25 mouse cellular contexts compared by ENCODE assay signal in genomic region chr6:128298246-128298645, GRCm38 (mm10). TPM values are rescaled to one million over a fixed set of nuclear protein-coding genes. Genes with fewer than 3 reads are reported as not detected.
DNase-seq lines count a peak whose midpoint lies in the region; ATAC-seq and TF ChIP-seq lines count a peak whose summit lies in the region.
"Had no signal": no experiment of that assay in that cellular context is flagged by ENCODE, and none has a peak within 500 bp of the region (broad histone marks: within the 10 kb centered on the region; RNA-seq: fewer than 3 reads in every experiment).

No protein-coding gene starts in this region.

- no peak overlapping the region for H3K27ac ChIP-seq in heart, embryonic 14.5 days (replicated peaks in 1 of 2; ENCODE audit: control insufficient read depth in 1 of 2, insufficient read depth in 1 of 2, low read depth in 2 of 2, low read length in 2 of 2)
- H3K27ac ChIP-seq in heart, embryonic 12.5 days (ENCODE audit: poor library complexity, severe bottlenecking), result no peak overlapping the region
- H3K27ac ChIP-seq in lung, postnatal 0 days (ENCODE audit: low read length), result 0 out of 2 replicates have a peak overlapping the region, but pooled peaks have one; percentile 38
- H3K27ac ChIP-seq in intestine, postnatal 0 days (ENCODE audit: low read depth, low read length), result no peak overlapping the region
- H3K27ac ChIP-seq: embryonic facial prominence, embryonic 12.5 days; forebrain, embryonic 13.5 days; kidney, postnatal 0 days; liver, embryonic 12.5 days; stomach, embryonic 15.5 days had no signal

- peaks cover 22 to 26% of the 10 kb centered on the region in 2 experiments; a peak in 3 of 4 replicates for H3K4me1 ChIP-seq in heart, embryonic 14.5 days (ENCODE audit: control insufficient read depth in 2 of 2, insufficient read depth in 2 of 2, low read length in 2 of 2)
- H3K4me1 ChIP-seq in heart, embryonic 12.5 days (replicated peaks), result peaks cover 43% of the 10 kb centered on the region
- peaks cover 38% of the 10 kb centered on the region for H3K4me1 ChIP-seq in lung, postnatal 0 days (ENCODE audit: insufficient read depth, low read depth, low read length)
- H3K4me1 ChIP-seq in intestine, postnatal 0 days (replicated peaks; ENCODE audit: control insufficient read depth, insufficient read depth, low read length), result peaks cover 9% of the 10 kb centered on the region; the same call in 1 of the 2 replicates

- no peak for TF ChIP-seq POLR2A in myocyte (IDR thresholded peaks at IDR 0.05; ENCODE audit: insufficient read length, low read depth)

- H3K9ac ChIP-seq in heart, embryonic 14.5 days (ENCODE audit: low read length), result no peak overlapping the region
- H3K9ac ChIP-seq in heart, embryonic 12.5 days, result no peak overlapping the region
- peak overlapping the region; percentile 78; the same call in 1 of the 2 replicates for H3K9ac ChIP-seq in lung, postnatal 0 days (replicated peaks; ENCODE audit: low read depth)
- H3K9ac ChIP-seq in intestine, postnatal 0 days (ENCODE audit: low read depth, low read length), result no peak overlapping the region
- H3K9ac ChIP-seq: embryonic facial prominence, embryonic 12.5 days; forebrain, embryonic 13.5 days; liver, embryonic 12.5 days; stomach, embryonic 15.5 days had no signal

- no peak overlapping the region for H3K4me3 ChIP-seq in heart, embryonic 14.5 days (ENCODE audit: control insufficient read depth in 1 of 2, insufficient read depth in 1 of 2, low read depth in 1 of 2, low read length in 2 of 2)
- no peak overlapping the region for H3K4me3 ChIP-seq in heart, embryonic 12.5 days
- H3K4me3 ChIP-seq in lung, postnatal 0 days (ENCODE audit: low read depth, low read length), result peak overlapping the region; percentile 77; the same call in 1 of the 2 replicates
- H3K4me3 ChIP-seq in myocyte, result peak overlapping the region; percentile 85
- no peak overlapping the region for H3K4me3 ChIP-seq in intestine, postnatal 0 days (ENCODE audit: low read depth, low read length)
- H3K4me3 ChIP-seq: embryonic facial prominence, embryonic 12.5 days; forebrain, embryonic 13.5 days; liver, embryonic 12.5 days; stomach, embryonic 15.5 days had no signal

- DNase-seq in lung, postnatal 0 days (ENCODE audit: low spot score), result no peak
- no peak for DNase-seq in lung, postnatal 4 days
- peak; percentile 21 for DNase-seq in brain, adult 2 months (ENCODE audit: low read depth, low spot score)
- DNase-seq: adrenal gland, postnatal 36 days; cerebellum, adult 8-10 months; gastrocnemius, postnatal 25 days; heart, postnatal 4 days; kidney, adult 11 months; layer of hippocampus, postnatal 36 days; lung, postnatal 10 days; right cerebral cortex, postnatal 25 days; thymus, adult 18-20 months had no signal

- peak overlapping the region; percentile 98; the same call in 1 of the 2 replicates for H3K4me2 ChIP-seq in heart, embryonic 14.5 days (ENCODE audit: low read length)
- no peak overlapping the region for H3K4me2 ChIP-seq in heart, embryonic 12.5 days
- peak overlapping the region; percentile 96 for H3K4me2 ChIP-seq in lung, postnatal 0 days (replicated peaks; ENCODE audit: low read depth, low read length)
- H3K4me2 ChIP-seq in myocyte (ENCODE audit: low read depth), result peak overlapping the region; percentile 89
- H3K4me2 ChIP-seq in intestine, postnatal 0 days (replicated peaks; ENCODE audit: low read depth), result no peak overlapping the region
- H3K4me2 ChIP-seq: embryonic facial prominence, embryonic 12.5 days; liver, embryonic 12.5 days; stomach, embryonic 15.5 days had no signal

- no peak for ATAC-seq in heart, embryonic 14.5 days (ENCODE audit: insufficient number of reproducible peaks, insufficient read depth, low FRiP score, low read depth)
- ATAC-seq in heart, embryonic 12.5 days (ENCODE audit: insufficient number of reproducible peaks, low FRiP score), result no peak
- no peak for ATAC-seq in lung, postnatal 0 days
- no peak for ATAC-seq in erythroblast, adult 5-6 weeks (replicated peaks; ENCODE audit: low FRiP score, poor library complexity, severe bottlenecking)
- no peak for ATAC-seq in intestine, postnatal 0 days
- ATAC-seq: forebrain, embryonic 13.5 days; hindbrain, embryonic 16.5 days; liver, embryonic 12.5 days had no signal

- H3K36me3 ChIP-seq in heart, embryonic 14.5 days (ENCODE audit: control insufficient read depth, insufficient read depth, low read length), result no peaks in the 10 kb centered on the region
- no peaks in the 10 kb centered on the region for H3K36me3 ChIP-seq in heart, embryonic 12.5 days
- H3K36me3 ChIP-seq in lung, postnatal 0 days (ENCODE audit: insufficient read depth, low read length), result no peaks in the 10 kb centered on the region
- peaks cover 5% of the 10 kb centered on the region for H3K36me3 ChIP-seq in myocyte (ENCODE audit: control insufficient read depth, insufficient read depth)
- no peaks in the 10 kb centered on the region for H3K36me3 ChIP-seq in intestine, postnatal 0 days (ENCODE audit: control insufficient read depth, insufficient read depth)
- H3K36me3 ChIP-seq: embryonic facial prominence, embryonic 12.5 days; liver, embryonic 12.5 days; stomach, embryonic 15.5 days had no signal

- 0 out of 2 replicates have a peak, but pooled peaks cover 4% of the 10 kb centered on the region for H3K9me3 ChIP-seq in heart, embryonic 14.5 days (ENCODE audit: control insufficient read depth, low read length)
- no peaks in the 10 kb centered on the region for H3K9me3 ChIP-seq in heart, embryonic 12.5 days (replicated peaks)
- H3K9me3 ChIP-seq in lung, postnatal 0 days (ENCODE audit: low read length), result no peaks in the 10 kb centered on the region
- H3K9me3 ChIP-seq in intestine, postnatal 0 days (ENCODE audit: control insufficient read depth), result no peaks in the 10 kb centered on the region
- H3K9me3 ChIP-seq: embryonic facial prominence, embryonic 12.5 days; liver, embryonic 12.5 days; stomach, embryonic 15.5 days had no signal

- no peak for TF ChIP-seq EP300 in lung, postnatal 0 days (IDR thresholded peaks at IDR 0.05)

- TF ChIP-seq CTCF in lung, postnatal 0 days (IDR thresholded peaks at IDR 0.05), result no peak
- no peak for TF ChIP-seq CTCF in intestine, postnatal 0 days (IDR thresholded peaks at IDR 0.05; ENCODE audit: low read depth)

- H3K79me2 ChIP-seq in myocyte (ENCODE audit: control insufficient read depth, insufficient read depth), result peaks cover 64% of the 10 kb centered on the region

- H3ac ChIP-seq in myocyte (ENCODE audit: control insufficient read depth, insufficient read length), result no peak overlapping the region

- WGBS in heart, embryonic 14.5 days, result 46% methylated on average over 7 of the region's 7 CpGs
- 33% methylated on average over 7 of the region's 7 CpGs for WGBS in heart, embryonic 12.5 days
- 39% methylated on average over 7 of the region's 7 CpGs for WGBS in lung, postnatal 0 days
- 49% methylated on average over 7 of the region's 7 CpGs for WGBS in intestine, postnatal 0 days

- H3K27me3 ChIP-seq in heart, embryonic 14.5 days (ENCODE audit: control insufficient read depth, insufficient read depth, low read length), result peaks cover 13% of the 10 kb centered on the region
- 0 out of 2 replicates have a peak, but pooled peaks cover 22% of the 10 kb centered on the region for H3K27me3 ChIP-seq in heart, embryonic 12.5 days (replicated peaks)
- no peaks in the 10 kb centered on the region for H3K27me3 ChIP-seq in lung, postnatal 0 days (replicated peaks; ENCODE audit: insufficient read depth, low read length)
- no peaks in the 10 kb centered on the region for H3K27me3 ChIP-seq in myocyte (ENCODE audit: control insufficient read depth, insufficient read depth, insufficient read length)
- peaks cover 15% of the 10 kb centered on the region; the same call in 1 of the 2 replicates for H3K27me3 ChIP-seq in intestine, postnatal 0 days (replicated peaks; ENCODE audit: control insufficient read depth, insufficient read depth, low read length)

TF ChIP-seq in myocyte, 11 proteins besides CTCF, POLR2A, EP300 and RAD21:
- TF ChIP-seq E2F4 (IDR thresholded peaks at IDR 0.05; ENCODE audit: insufficient read depth) (no peak), CEBPB (IDR thresholded peaks at IDR 0.05; ENCODE audit: insufficient read depth, poor library complexity, severe bottlenecking) (no peak), TCF12 (IDR thresholded peaks at IDR 0.05; ENCODE audit: insufficient read depth, poor library complexity, severe bottlenecking) (no peak), MYOD1 (IDR thresholded peaks at IDR 0.05; ENCODE audit: control insufficient read depth in 1 of 3, insufficient read length in 2 of 3, low read depth in 2 of 3) (no peak), REST (IDR thresholded peaks at IDR 0.05; ENCODE audit: insufficient read depth, insufficient read length) (no peak)

RNA-seq across cellular contexts. Expression of gene Tead4, which starts 2.4 kb away (rescaled TPM):
- polyA plus RNA-seq in heart, embryonic 14.5 days (2014; fragmentation: Nextera tagmentation; extraction: Ambion mirVana), result 1.2 and 2.5 TPM in 2 replicates
- polyA plus RNA-seq in heart, embryonic 12.5 days (2016; fragmentation: Nextera tagmentation; extraction: Ambion mirVana), result 3.3 and 4.0 TPM in 2 replicates
- polyA plus RNA-seq in lung, postnatal 0 days (2015; fragmentation: Nextera tagmentation; extraction: Ambion mirVana), result 9.6 and 10.3 TPM in 2 replicates
- polyA plus RNA-seq in myocyte (2012; fragmentation: generic; extraction: Trizol), result 70.9 TPM
- total RNA-seq in erythroblast, adult 5-6 weeks (2015; ENCODE audit: low replicate concordance), result not detected in 2 replicates
- not detected in 2 replicates for total RNA-seq in erythroblast, adult 5-6 weeks (2017; ENCODE audit: low replicate concordance)
- polyA plus RNA-seq in intestine, postnatal 0 days (2015; fragmentation: Nextera tagmentation; extraction: Ambion mirVana), result 1.4 and 1.5 TPM in 2 replicates
- total RNA-seq: megakaryocyte-erythroid progenitor cell, adult 5-6 weeks; MEL had no signal

RNA-seq across cellular contexts. Expression of gene Tulp3, which starts 57.4 kb away (rescaled TPM):
- polyA plus RNA-seq in heart, embryonic 14.5 days (2014; fragmentation: Nextera tagmentation; extraction: Ambion mirVana), result 10.2 and 11.0 TPM in 2 replicates
- 8.2 and 10.6 TPM in 2 replicates for polyA plus RNA-seq in heart, embryonic 12.5 days (2016; fragmentation: Nextera tagmentation; extraction: Ambion mirVana)
- polyA plus RNA-seq in lung, postnatal 0 days (2015; fragmentation: Nextera tagmentation; extraction: Ambion mirVana), result 9.5 and 10.9 TPM in 2 replicates
- polyA plus RNA-seq in myocyte (2012; fragmentation: generic; extraction: Trizol), result 22.3 TPM
- 0.38 and 0.42 TPM in 2 replicates for total RNA-seq in erythroblast, adult 5-6 weeks (2015; ENCODE audit: low replicate concordance)
- total RNA-seq in erythroblast, adult 5-6 weeks (2017; ENCODE audit: low replicate concordance), result not detected in 2 replicates
- polyA plus RNA-seq in intestine, postnatal 0 days (2015; fragmentation: Nextera tagmentation; extraction: Ambion mirVana), result 3.0 and 4.4 TPM in 2 replicates

Comparison
In these comparisons a context has a peak if more than half of its experiments do, and no peak if none do; other contexts are left out.
1. H3K4me2 ChIP-seq: peak in heart, embryonic 14.5 days (single experiment), lung, postnatal 0 days (single experiment) and myocyte (single experiment); none in heart, embryonic 12.5 days (single experiment) and intestine, postnatal 0 days (single experiment).
2. H3K4me3 ChIP-seq: peak in lung, postnatal 0 days (single experiment) and myocyte (single experiment); none in heart, embryonic 14.5 days (0 of 2), heart, embryonic 12.5 days (single experiment) and intestine, postnatal 0 days (single experiment).